Mouse (Mus musculus): ENCODE data around the gene Sbk3.

Gene Sbk3

GRCm38 (mm10) chr7:4993999-4994788, 23.2 kb upstream of the Sbk3 start:
- DNase-seq (ENCODE audit: extremely low spot score, low read depth, low spot score): no peak

DNA sequence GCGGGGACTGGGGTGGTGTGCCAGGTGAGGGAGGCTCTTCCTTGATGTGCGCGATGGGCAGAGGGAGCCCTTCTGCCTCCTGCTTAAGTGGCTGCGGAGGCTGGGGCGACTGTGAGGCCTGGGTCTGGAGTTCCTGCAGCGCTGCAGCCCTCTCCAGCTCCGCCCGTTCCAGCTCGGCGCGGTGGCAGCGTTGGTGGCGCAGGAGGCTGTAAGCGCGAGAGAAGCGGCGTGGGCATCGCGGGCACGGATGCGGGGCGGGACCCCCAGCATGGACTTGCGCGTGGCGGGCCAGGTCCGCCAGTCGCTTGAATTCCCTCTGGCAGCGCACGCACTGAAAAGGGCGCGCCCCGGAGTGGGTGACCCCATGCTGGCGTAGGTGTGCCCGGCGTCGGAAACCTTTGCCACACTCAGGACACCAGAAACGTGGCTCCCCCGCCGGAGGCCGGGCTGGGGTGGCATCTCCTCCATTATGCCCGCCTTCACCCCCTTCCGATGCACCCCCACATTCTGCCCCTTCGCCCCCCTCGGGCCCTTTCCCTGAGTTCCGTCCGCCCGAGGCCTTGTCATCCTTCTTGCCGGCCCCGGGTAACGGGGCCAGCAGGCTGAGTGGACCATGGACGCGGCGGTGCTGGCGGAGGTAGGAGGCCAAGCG, 22.5 kb upstream of the Sbk3 start:
- DNase-seq (ENCODE audit: extremely low spot score, low read depth, low spot score): no peak

DNA sequence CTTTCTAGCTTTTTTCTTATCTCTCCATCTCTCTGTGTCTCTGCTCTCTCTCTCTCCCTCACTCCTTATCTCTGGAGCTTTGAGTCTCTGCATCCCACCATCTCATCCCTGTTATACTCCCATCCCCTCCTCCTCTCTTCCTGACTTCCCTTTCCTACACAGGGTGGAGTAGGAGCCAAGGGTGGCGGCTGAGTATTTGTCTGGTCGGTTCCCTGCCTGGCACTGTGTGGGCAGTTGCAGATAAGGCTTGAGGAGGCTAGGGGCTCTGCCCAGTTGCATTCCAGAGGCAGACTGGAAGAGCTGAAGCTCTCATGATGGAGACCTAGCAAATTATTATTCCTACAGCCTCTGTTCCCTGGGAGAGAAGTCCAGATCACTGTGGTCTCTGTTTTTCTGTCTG, 17.3 kb upstream of the Sbk3 start:
- no peak for DNase-seq (ENCODE audit: extremely low spot score, low read depth, low spot score)

- no peak for DNase-seq (ENCODE audit: extremely low spot score, low read depth, low spot score)
These were observed 5.9 kb upstream of the Sbk3 start for GRCm38 (mm10) chr7:4976832-4977231.

DNA sequence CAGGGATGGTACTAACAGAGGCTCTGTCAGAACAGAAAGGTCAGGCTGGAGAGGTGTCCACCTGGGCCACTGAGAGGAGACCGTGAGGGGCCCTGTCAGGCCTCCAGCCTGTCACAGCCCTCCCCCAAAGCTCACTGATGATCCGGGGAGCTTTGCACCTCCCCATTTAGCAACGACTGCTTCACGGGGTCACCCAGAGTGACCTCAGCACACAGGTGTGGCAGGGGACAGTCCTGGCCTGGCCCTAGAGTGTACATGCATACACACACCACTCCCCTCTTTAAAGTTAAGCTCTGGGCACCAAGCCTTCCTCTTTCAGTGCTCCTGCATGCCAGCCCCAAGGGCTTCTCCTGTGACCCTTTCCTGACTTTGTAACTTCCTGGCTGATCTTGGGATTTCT, 4.5 kb upstream of the Sbk3 start:
- no peak for DNase-seq (ENCODE audit: extremely low spot score, low read depth, low spot score)

DNA sequence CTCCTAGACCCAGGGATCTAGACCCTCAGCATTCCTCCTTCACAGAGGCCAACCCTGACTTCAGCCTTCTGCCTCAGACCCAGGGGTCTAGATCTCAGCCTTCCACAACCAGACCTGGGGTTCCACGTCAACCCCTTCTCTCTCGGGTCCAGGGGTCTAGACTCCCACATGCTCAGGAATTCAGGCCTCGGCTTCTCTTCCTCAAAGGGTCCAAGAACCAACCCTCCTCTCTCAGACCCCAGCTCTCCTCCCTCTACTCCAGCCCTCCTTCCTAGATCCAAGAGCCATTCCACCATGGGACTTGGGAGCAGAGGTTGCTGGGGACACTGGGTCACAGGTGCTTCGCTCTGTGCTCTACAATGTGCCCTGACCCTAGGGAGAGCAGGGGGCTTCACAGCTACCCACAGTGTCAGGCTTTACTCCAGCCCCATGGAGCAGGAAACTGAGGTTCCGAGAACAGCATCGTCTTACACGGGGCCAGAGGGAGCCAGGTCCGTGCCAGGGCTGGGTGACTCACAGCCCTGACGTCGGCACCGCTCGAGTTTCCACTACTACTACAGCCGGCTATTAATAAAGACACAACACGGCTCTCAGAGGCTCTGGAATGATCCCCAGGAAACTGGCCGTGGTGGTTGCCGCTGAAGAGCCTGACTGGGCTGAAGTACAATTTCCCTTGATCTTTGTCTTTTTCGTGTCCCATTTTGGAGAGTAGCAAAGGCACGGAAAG, 1.5 kb upstream of the Sbk3 start:
- no peak for DNase-seq (ENCODE audit: extremely low spot score, low read depth, low spot score)

GRCm38 (mm10) chr7:4971710-4972109, 742 bp upstream of the Sbk3 start:
- no peak for DNase-seq (ENCODE audit: extremely low spot score, low read depth, low spot score)

DNA sequence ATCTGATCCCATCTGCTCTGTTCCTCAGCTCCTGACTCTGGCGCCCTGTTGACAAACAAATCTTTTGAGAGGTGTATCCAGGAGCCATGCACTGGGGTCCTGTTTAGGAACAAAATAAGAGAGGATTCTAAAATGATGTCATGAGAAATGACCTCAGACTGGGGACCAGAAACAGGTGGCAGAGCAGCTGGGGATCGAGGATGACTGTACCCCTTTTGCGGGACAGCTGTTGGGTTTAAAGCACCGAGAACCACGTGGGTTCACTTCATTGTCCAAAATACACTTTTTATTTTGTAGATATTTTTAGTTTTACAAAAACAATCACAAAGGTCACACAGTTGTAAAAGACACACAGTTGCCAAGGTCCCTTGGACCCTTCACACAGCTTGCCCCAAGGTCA, 6.0 kb downstream of the Sbk3 start:
- no peak for DNase-seq (ENCODE audit: extremely low spot score, low read depth, low spot score)

DNA sequence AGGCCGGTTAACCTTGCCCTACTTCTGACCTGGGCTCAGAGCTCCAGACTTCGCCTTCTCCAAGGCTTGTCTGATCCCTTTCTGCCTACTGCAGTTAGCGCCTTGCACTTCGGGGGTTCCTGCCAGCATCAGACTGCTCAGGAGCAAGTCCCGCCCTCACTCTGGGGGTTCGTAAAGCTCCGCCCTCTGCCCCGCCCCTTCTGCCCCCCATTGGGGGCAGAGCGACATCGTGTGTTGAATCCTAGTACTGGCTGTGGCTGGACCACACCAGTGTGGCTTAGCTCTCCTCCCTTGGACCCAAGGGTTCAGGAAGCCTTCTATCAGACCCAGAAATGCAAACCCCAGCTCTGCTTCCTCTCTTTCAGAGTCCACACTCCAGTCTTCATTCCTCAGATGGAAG, 6.7 kb downstream of the Sbk3 start, which contains the start of gene Sbk2:
Sbk2 (minus strand) TSS at position 135 of the 400 bp plus-strand sequence.
- no peak for DNase-seq (ENCODE audit: extremely low spot score, low read depth, low spot score)

GRCm38 (mm10) chr7:4963527-4963926, 7.4 kb downstream of the Sbk3 start:
- no peak for DNase-seq (ENCODE audit: extremely low spot score, low read depth, low spot score)

DNA sequence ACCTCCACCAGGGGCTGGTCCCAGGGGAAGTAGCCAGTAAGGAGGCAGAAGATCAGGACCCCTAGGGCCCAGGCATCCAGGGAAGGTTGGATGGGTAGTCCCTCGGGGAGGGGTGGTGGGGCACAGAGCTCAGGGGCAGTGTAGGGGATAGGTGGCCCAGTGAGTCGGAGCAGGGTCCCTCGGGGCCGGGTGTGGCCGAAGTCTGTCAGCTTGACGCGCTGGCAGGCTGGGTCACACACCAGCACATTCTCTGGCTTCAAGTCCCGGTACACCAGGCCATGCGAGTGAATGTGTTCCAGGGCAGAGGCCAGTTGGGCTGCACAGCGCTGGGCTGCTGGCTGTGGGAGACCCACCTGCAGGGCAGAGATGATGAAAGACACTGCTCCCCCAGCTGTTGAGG, 13.6 kb downstream of the Sbk3 start:
- DNase-seq (ENCODE audit: extremely low spot score, low read depth, low spot score): no peak

- no peak for DNase-seq (ENCODE audit: extremely low spot score, low read depth, low spot score)
These were observed 17.0 kb downstream of the Sbk3 start for GRCm38 (mm10) chr7:4953815-4954445.

- DNase-seq (ENCODE audit: extremely low spot score, low read depth, low spot score): no peak
These were observed 20.2 kb downstream of the Sbk3 start for GRCm38 (mm10) chr7:4950561-4951342.

- no peak for DNase-seq (ENCODE audit: extremely low spot score, low read depth, low spot score)
These were observed 22.6 kb downstream of the Sbk3 start for GRCm38 (mm10) chr7:4948386-4948785.

- no peak for DNase-seq (ENCODE audit: extremely low spot score, low read depth, low spot score)
These were observed 23.1 kb downstream of the Sbk3 start for GRCm38 (mm10) chr7:4947855-4948254.

- DNase-seq (ENCODE audit: extremely low spot score, low read depth, low spot score): peak; percentile 93
These were observed 27.6 kb downstream of the Sbk3 start for GRCm38 (mm10) chr7:4943223-4943815.

DNA sequence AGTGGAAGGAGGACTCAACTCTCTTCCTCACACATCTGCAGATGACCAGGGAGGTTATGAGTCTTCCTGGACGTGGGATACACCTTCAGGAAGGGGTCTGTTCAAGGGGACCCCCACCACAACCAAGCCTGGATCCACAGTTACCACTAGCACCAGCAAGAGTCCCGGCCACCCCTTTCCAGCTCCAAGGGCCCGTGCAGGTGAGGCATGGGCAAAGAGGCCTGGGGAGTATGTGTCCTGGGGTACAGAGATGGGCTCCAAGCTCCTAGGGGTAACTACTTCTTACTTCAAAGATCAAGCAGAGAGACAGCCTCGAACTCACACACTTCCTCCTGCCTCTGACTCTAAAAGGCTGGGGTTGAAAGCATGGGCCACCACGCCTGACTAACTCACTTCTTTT, 28.3 kb downstream of the Sbk3 start:
- DNase-seq (ENCODE audit: extremely low spot score, low read depth, low spot score): no peak

DNA sequence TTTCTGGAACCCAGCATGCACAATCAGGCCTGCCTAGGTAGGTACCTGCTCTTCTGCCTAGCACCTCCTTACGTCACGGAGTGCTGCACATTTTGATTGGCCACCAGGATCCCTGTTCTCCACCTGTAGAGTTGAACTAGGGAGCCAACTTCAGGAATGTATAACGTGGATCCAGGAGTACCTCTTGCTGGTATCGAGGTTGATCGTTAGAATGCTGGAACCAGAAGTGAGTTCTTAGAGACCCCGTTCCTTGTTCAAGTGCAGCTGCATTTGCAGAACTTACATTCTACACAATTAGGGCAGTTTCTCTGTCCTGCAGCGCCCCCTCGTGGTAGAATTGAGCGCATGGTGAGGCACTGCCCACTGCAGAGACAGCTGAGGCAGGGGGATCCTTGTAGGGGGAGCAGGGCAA, 30.9 kb downstream of the Sbk3 start:
- DNase-seq (ENCODE audit: extremely low spot score, low read depth, low spot score): peak; percentile 49

DNA sequence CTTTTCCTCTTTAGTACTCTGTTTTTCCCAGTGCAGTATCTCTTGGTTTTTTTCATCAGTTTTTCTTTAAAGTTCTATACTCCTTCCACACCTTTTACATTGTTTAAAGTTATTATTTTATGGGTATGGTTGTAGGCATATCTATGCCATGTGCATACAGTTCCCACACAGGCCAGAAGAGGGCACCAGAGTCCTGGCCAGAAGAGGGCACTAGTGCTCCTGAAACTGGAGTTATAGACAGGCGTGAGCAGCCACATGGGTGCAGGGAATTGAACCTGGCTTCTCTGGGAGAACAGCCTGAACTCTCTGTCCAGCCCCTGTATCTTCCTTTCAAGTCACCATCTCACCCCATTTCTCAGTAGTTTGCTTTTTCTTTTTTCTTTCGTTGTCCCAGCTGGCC, 32.5 kb downstream of the Sbk3 start:
- no peak for DNase-seq (ENCODE audit: extremely low spot score, low read depth, low spot score)

DNA sequence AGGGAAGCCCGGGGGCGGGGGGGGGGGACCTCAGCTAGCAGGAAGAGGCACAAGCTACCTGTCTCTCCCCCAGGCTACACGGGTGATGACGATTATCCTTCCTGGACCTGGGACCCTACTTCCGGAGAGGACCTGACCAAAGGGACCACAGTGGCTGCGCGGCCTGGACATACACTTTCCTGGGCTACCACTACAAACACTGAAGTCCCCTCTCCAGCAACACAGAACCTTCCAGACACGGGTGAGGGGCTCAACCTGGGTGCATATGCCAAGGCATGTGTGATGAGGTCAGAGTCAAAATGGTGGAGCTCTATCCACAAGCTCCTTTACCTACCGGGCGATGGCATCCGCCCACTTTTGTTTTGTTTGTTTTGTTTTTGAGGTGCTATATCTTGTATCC, 33.6 kb downstream of the Sbk3 start:
- no peak for DNase-seq (ENCODE audit: extremely low spot score, low read depth, low spot score)
